Mouse (Mus musculus): ENCODE data around the gene Gm47995.
"Not testable (repeated sequence)": the region's sequence is repeated elsewhere in the genome, so short reads cannot be mapped to it uniquely, and the experiment has no call there.

The Gm47995 gene

DNA sequence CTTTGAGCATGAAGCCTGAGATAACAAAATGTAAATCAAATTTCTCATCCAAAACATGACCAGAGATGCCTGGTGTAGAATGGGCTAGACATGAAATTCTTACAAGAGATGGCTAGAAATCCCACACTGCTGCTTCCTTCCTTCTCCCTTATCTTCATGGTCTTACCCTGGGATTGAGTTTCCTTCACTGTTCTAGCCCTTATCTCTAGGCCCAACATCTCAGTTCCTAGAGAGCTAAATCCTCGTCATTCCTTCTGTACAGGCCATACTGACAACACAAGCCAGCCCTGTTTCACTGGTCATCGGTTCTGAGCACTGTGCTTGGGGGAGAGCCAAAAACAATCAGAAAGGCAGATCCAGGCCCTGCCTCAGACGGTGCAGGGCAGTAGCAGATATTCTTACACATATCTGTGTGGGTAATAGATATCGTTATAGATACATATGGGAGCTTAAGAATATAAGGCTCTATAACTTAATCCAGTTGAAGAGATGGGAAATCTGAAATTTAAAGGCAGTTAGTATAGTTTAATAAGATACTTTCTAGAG lies 11.3 kb upstream of the Gm47995 start:
- not testable (repeated sequence) for DNase-seq (ENCODE audit: low spot score in 2 of 2)

DNA sequence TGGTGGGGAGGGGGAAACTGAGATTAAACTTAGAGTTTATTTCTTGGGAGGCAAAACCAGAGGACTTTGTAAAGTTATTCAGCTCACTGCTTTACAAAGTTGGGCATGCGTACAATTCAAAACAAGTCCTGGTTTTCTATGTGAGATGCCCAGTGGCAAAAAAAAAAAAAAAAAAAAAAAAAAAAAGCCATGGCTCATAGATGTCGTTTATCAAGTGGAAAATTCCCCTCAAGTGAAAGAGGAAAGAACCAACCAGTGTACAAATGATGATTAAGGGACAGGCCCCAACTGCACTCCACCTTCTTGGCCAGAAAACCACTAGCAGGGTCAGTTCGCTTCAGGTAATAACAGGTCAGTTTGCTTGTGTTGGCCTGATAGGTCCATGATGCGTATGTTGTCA lies 9.8 kb upstream of the Gm47995 start:
- DNase-seq (ENCODE audit: low spot score in 2 of 2), result no peak

DNA sequence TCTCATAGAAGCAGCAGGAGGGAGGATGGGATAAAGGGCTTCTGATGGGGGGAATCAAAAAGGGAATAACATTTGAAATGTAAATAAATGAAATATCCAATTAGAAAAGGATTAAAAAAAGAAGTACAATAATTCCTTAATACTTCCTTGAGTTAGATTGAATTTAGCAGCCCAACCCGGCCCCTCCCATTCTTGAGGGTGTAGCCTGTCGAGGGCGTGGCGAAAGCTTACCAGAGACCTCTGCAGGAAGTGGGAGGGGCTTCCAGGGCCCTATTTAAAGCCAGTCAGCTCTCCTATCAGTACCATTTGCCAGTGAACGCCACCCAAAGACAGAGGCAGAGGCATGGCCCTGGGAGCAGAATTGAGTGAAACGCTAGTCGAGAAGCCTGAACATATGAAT lies 6.2 kb upstream of the Gm47995 start, which contains the start of gene Gm8947:
TSS of gene Gm8947 (plus strand) at position 302 of the 400 bp plus-strand sequence.
- not testable (repeated sequence) for DNase-seq (ENCODE audit: low spot score in 2 of 2)

DNA sequence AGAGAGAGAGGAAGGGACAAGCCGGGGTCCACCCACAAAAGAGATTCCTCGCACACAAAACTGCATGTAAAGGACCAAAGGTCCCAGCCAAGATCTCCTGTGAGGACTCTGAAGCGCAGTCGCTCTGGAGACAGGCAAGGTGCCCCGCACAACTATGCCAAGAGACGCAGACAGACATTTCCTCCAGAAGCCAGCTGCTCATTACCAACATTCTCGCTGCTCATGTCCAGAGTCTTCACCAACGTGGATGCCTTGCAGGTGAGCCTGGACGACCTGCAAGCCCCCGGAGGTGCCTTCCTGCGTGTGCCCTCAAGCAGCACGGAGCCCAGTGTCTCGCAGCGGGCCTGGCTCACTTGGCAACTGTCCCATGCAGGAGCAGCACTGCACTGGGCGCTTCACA lies 5.5 kb upstream of the Gm47995 start:
- DNase-seq (ENCODE audit: low spot score in 2 of 2), result not testable (repeated sequence)

DNA sequence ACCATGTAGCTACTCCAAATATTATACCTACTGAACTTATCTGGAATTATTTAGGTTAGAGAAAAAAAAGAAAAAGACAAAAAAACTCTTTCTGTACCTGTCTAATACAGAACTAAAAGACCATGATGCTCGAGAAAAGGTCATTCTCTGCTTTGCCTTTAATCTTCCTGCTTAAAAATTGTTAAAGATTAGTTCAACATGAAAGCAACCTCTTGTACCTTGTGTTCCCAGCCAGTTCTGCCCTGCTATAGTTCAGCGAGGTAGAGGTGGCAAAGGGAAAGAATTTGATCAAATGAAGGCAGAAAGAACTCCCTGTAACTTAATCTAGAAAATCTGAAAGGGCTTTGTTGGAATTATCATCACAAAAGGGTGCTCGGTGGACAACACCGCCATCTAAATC lies 2.3 kb upstream of the Gm47995 start:
- DNase-seq (ENCODE audit: low spot score in 2 of 2), result not testable (repeated sequence)

DNA sequence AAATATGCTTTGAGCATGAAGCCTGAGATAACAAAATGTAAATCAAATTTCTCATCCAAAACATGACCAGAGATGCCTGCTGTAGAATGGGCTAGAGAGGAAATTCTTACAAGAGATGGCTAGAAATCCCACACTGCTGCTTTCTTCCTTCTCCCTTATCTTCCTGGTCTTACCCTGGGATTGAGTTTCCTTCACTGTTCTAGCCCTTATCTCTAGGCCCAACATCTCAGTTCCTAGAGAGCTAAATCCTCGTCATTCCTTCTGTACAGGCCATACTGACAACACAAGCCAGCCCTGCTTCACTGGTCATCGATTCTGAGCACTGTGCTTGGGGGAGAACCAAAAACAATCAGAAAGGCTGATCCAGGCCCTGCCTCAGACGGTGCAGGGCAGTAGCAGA lies 1.6 kb upstream of the Gm47995 start:
- DNase-seq (ENCODE audit: low spot score in 2 of 2), result not testable (repeated sequence)

DNA sequence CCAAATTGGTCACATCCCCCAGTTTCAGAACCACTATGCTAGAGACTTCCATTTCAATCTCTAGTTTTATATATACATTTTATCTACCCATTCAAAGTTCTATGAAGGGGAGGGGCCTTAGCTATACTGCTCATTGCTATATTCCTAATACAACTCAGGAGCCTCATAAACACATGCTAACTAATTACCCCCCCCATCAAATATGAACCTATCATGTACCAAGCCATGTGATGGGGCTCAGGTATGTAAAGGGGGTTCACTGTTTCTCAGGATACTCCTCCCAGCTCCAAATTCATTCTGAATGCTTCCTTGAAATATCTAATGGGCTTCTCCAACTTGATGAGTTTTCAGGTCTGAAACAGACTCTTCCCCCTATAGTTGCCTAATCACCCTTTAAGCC lies 2.4 kb downstream of the Gm47995 start:
- not testable (repeated sequence) for DNase-seq (ENCODE audit: low spot score in 2 of 2)

DNA sequence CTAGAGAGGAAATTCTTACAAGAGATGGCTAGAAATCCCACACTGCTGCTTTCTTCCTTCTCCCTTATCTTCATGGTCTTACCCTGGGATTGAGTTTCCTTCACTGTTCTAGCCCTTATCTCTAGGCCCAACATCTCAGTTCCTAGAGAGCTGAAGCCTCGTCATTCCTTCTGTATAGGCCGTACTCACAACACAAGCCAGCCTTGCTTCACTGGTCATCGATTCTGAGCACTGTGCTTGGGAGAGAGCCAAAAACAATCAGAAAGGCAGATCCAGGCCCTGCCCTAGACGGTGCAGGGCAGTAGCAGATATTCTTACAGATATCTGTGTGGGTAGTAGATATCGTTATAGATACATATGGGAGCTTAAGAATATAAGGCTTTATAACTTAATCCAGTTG lies 4.5 kb downstream of the Gm47995 start:
- not testable (repeated sequence) for DNase-seq (ENCODE audit: low spot score in 2 of 2)

DNA sequence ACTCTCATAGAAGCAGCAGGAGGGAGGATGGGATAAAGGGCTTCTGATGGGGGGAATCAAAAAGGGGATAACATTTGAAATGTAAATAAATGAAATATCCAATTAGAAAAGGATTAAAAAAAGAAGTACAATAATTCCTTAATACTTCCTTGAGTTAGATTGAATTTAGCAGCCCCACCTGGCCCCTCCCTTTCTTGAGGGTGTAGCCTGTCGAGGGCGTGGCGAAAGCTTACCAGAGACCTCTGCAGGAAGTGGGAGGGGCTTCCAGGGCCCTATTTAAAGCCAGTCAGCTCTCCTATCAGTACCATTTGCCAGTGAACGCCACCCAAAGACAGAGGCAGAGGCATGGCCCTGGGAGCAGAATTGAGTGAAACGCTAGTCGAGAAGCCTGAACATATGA lies 5.6 kb downstream of the Gm47995 start, which contains the start of gene 3110040M04Rik:
TSS of gene 3110040M04Rik (plus strand) at position 304 of the 400 bp plus-strand sequence.
- not testable (repeated sequence) for DNase-seq (ENCODE audit: low spot score in 2 of 2)

DNA sequence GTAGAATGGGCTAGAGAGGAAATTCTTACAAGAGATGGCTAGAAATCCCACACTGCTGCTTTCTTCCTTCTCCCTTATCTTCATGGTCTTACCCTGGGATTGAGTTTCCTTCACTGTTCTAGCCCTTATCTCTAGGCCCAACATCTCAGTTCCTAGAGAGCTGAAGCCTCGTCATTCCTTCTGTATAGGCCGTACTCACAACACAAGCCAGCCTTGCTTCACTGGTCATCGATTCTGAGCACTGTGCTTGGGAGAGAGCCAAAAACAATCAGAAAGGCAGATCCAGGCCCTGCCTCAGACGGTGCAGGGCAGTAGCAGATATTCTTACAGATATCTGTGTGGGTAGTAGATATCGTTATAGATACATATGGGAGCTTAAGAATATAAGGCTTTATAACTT lies 10.2 kb downstream of the Gm47995 start:
- DNase-seq (ENCODE audit: low spot score in 2 of 2), result not testable (repeated sequence)

DNA sequence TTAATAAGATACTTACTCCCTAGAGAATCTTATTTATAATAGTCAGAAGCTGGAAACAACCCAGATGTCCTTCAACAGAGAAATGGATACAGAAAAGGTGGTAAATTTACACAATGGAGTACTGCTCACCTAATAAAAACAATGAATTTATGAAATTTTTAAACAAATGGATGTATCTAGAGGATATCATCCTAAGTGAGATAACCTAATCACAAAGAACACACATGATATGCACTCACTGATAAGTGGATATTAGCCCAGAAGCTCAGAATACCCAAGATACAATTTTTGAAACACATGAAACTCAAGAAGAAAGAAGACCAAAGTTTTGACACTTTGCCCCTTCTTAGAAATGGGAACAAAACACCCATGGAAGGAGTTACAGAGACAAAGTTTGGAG lies 10.7 kb downstream of the Gm47995 start:
- DNase-seq (ENCODE audit: low spot score in 2 of 2), result not testable (repeated sequence)

DNA sequence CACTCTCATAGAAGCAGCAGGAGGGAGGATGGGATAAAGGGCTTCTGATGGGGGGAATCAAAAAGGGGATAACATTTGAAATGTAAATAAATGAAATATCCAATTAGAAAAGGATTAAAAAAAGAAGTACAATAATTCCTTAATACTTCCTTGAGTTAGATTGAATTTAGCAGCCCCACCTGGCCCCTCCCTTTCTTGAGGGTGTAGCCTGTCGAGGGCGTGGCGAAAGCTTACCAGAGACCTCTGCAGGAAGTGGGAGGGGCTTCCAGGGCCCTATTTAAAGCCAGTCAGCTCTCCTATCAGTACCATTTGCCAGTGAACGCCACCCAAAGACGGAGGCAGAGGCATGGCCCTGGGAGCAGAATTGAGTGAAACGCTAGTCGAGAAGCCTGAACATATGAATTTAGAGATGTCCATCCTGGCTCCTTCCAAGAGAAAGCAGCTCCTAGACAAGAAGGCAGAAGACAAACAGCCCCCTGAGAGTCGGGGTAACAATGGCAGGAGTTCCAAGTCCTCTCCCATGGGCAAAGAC lies 11.6 kb downstream of the Gm47995 start, which contains the start of gene Gm47996:
TSS of gene Gm47996 (plus strand) at position 308 of the 532 bp plus-strand sequence.
- DNase-seq (ENCODE audit: low spot score in 2 of 2), result peak; percentile 13 to 24

DNA sequence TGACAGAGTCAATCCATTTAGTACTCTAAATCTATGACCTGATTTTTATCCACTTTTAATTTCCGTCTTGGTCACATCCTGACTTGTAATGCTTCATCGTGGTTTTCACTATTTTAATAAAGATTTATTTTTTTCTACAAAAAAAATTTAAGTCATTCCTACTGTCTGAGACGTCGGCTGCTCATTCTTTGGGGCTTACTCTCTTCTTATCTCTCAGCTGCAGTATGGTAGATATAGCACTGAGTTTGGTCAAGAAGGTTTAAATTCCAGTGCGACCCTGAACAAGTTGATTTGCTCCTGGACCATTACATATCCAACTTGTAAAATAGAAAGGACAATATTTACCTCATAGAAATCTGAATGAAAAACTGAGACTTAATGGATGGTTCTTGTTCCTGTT lies 13.4 kb downstream of the Gm47995 start:
- DNase-seq (ENCODE audit: low spot score in 2 of 2), result not testable (repeated sequence)

DNA sequence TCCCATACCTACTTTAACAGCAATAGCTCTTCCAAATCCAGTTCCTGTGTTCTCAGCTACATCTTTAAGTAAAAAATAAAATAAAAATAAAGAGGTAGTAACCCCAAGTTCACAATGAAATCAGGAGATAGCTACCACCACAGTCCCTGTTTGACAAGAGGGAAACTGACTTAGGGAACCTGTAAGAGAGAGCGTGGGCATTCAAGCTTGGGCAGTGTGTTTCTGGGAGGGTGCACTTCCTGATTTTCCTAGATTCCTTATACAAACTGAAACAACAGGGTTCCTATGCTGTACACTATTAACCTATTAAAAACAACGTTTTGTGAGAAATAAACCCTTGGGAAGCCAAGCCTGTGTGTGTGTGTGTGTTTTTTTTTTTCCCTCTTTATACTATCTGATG lies 16.6 kb downstream of the Gm47995 start:
- DNase-seq (ENCODE audit: low spot score in 2 of 2), result no peak

DNA sequence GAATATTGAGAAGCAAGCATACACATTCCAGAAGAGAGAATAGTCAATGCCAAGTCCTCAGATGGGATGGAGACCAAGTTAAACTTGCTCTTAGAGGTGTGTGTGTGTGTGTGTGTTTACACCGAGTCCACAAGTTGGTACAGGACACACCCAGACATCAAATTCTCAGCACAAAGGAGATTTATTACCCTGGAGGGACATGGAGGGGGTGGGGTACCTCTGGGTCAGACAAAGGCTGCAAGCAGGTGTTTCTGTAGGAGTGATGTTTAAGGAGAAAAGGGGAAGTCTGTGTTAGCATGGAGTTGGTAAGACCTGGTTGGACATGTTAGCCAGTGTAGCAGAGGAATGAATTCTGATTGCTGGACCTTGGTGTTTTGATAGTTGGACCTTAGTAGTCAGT lies 17.7 kb downstream of the Gm47995 start:
- DNase-seq (ENCODE audit: low spot score in 2 of 2), result no peak

DNA sequence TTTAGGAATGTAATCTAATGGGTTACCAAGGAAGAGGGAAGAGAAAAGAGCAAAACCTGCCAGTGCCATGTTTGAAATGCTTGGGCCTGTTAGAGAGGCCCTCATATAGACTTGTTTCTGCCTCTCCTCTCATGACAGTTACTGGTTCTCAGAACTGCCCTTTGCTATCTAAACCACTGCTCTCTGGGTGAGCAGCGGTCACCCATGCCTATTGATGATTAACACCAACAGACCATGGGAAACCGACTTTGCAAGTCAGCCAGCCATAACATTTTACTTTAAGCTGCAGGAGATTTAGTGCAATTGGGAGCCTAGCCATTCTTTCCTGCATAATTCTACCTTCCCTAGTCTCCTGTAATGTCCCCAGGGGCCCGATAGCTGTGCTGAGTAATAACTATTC lies 18.2 kb downstream of the Gm47995 start:
- DNase-seq (ENCODE audit: low spot score in 2 of 2), result no peak

DNA sequence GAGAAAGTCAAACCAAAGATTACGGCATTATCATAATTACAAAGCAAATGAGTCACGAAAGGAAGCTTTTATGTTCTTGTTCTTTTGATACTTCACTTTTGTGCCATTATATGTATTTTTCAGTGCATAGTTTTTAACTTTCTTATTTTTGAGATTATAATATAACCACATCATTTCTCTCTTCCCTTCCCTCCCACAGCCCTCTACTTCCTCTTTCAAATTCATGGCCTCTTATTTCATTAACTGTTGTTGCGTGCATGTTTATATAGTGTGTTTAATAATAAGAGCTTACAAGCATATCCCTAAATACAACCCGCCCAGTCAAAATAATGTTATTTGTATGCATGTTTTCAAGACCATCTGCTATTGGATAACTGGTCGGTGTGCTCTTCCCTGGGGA lies 20.8 kb downstream of the Gm47995 start:
- DNase-seq (ENCODE audit: low spot score in 2 of 2), result no peak

DNA sequence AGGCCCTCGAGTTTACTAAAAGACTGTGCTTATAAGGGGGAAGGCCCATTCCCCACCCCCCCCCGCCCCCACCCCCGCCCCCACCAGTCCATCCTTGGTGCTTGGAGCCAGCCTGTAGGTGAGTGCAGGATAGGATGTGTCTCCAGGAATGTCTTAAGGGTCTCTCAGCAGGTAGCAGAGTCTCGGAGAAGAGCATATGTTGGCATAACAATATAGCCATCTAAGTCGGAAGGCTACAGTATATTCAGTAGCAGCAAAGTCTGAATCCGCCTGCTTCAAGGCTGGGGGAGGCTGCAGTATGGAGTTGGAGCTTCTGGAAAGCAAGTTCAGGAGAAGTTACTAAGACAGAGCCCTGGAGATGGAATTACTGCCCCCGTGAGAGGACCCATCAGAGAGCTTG lies 21.9 kb downstream of the Gm47995 start:
- no peak for DNase-seq (ENCODE audit: low spot score in 2 of 2)

DNA sequence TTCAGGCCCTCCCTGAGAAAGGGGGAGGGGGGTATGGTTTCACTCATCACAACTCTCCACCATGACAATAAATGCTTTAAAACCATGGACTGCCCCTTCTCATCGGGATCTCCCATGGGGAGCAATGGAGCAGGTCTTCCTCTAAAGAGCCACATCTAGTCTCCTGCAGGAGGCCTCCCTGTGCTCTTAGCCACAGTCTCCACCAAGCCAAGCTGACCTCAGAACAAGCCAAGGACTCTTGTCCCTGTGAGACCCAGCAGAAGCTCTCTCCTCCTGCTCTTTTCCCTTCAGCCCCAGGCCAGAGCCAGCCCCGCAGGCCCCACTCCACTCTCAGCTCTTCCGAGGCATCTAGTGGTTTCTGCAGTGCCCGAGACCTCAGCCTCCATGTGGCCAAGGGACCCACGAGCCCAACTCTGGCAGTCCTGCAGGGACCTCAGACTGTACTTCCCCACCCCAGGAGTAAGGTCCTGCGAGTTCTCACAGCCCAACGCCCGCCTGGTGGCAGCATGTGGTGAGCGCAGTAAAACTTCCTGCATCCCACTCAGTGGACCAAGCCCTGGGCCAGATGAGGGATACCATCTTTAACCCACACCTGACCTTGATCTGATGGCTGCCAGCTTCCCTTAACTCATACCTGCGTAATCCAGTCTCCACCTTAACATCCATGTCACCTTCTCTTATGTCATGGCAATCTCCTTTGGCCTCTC lies 24.5 kb downstream of the Gm47995 start:
- no peak for DNase-seq (ENCODE audit: low spot score in 2 of 2)

DNA sequence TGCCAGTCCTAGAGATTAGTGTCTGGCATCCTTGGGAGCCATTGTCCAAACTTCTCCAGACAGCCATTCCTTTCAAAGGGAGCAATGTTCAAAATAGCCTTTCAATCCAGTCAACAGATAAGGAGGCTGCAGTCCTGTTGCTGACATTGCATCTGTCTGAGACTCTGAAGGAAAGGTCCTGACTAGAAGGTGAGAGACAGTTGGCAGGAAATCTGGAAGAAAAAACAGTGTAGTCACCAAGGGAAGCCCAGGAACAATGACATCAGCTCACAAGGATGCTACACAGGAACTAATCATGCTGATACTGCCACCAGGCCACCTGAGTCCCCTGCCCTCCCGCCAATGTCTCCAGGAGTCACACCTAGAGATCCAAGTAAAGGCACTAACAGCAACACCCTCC lies 25.1 kb downstream of the Gm47995 start:
- no peak for DNase-seq (ENCODE audit: low spot score in 2 of 2)

DNA sequence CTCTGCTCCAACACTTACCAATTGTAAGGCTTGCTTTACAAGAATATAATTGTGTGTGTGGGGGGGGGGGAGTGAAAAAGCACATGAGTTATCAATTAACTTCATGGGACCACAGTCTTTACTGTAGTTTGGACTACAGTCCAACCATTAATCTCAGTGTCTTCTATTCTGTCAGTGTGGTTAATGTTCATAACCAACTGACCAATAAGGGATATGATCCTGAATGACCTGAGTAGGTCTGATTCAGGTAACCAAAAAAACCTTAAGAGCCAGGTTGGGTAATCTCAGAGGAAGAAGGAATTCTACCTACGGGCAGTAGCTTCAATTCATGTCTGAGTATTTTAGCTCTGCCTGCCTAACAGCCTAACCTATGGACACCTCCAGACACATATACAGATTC lies 26.3 kb downstream of the Gm47995 start:
- DNase-seq (ENCODE audit: low spot score in 2 of 2), result no peak

DNA sequence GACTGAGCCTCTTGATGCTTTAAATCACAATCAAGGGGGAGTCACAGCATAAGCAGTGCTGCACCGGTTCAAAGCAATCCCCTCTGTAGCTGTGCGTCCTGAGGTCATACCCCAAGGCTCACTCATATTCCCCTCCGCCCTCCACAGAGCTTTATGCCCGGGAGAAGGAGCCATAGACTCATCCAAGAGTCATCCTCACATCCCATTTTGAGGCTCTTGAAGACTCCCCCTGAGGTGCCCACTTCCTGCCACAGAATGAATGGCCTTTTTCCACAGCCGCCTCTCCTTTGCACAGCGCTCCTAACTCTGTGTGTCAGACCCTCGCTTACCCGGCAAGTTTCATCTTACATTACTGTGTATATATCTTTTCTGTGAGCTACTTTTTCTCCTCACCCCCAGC lies 29.3 kb downstream of the Gm47995 start:
- no peak for DNase-seq (ENCODE audit: low spot score in 2 of 2)

DNA sequence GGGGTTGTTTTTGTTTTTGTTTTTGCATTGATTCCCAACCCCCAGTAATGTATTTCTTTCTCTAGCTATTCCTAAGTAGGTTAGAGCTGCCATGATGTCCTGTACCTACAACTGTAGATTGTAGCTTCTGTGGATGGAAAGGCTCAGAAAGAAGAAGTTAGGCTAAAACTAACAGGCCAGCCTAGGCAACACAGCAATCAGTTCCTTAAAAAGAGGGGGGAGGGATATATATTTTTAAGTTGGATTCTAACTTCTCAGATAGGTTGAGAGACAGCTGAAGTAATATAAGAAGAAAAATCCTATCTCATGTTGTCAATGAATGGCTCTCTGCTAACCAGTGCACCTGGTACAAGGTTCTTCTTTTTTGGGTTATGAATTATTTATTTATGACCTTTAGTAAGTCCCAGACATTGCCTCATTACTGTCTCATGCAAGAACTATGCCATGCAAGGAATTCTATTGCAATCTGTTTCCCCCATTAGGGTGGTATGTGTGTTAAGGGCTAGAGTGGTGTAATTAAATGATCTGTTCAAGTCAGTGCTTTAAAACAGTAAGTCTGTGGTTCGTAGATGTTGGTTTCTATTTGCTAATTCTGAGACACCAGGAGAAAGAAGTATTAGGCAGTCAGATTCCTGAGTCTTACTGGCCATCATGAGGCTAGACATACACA lies 30.2 kb downstream of the Gm47995 start:
- DNase-seq (ENCODE audit: low spot score in 2 of 2), result no peak
